Mouse (Mus musculus): ENCODE results near the gene Upb1.

GRCm38 (mm10) chr10:75465781-75466550, 65.1 kb downstream of the Upb1 start:
- TF ChIP-seq CTCF (conservative IDR thresholded peaks at IDR 0.05 in 1 of 2, IDR thresholded peaks at IDR 0.05 in 1 of 2; ENCODE audit: low read depth in 2 of 2, low read length in 2 of 2) (no peak), IRF4 (IDR thresholded peaks at IDR 0.05; ENCODE audit: low read depth, low read length) (no peak), GABPA (IDR thresholded peaks at IDR 0.05; ENCODE audit: insufficient replicate concordance, low read depth, low read length) (no peak), PAX5 (IDR thresholded peaks at IDR 0.05; ENCODE audit: low read length) (no peak), E2F4 (IDR thresholded peaks at IDR 0.05; ENCODE audit: insufficient replicate concordance, low read depth, low read length) (no peak), RCOR1 (conservative IDR thresholded peaks at IDR 0.05; ENCODE audit: low read depth, low read length) (no peak), JUND (conservative IDR thresholded peaks at IDR 0.05; ENCODE audit: low read depth, low read length) (no peak), POLR2A (IDR thresholded peaks at IDR 0.05; ENCODE audit: low read depth, low read length) (no peak), ZNF384 (IDR thresholded peaks at IDR 0.05; ENCODE audit: low read depth, low read length) (no peak), ETS1 (conservative IDR thresholded peaks at IDR 0.05; ENCODE audit: low read depth, low read length) (no peak), USF2 (conservative IDR thresholded peaks at IDR 0.05; ENCODE audit: low read depth, low read length) (no peak), TCF12 (IDR thresholded peaks at IDR 0.05; ENCODE audit: low read depth, low read length) (no peak), CHD2 (IDR thresholded peaks at IDR 0.05; ENCODE audit: low read length) (no peak), USF1 (IDR thresholded peaks at IDR 0.05; ENCODE audit: low read depth, low read length) (no peak)

Measured in CH12.LX (cell line).